Mouse (Mus musculus) forebrain, embryonic 14.5 days (tissue): ENCODE results near the gene Bahcc1. TPM values are rescaled to one million over a fixed set of nuclear protein-coding genes. Genes with fewer than 3 reads are reported as not detected.

Source experiments
- ATAC-seq: fragments of 200-750 bp; cut with Nextera tagmentation; 2 replicates; pipeline ENCODE4 v1.8.0; 2017; ENCODE audit warnings: mild to moderate bottlenecking, moderate library complexity
- DNase-seq: peaks from one replicate; pipeline ENCODE4 v3.0.0-alpha.2; 2015; ENCODE audit warnings: low spot score
- H3K27ac ChIP-seq: fragments of 300-500 bp; sonication (generic); 2 replicates; pipeline ENCODE4 v1.5.1; 2014; ENCODE audit warnings: low read depth, mild to moderate bottlenecking, control low read depth, low read length, moderate library complexity
- H3K27me3 ChIP-seq: fragments of 300-500 bp; sonication (generic); replicated peaks from 2 replicates; pipeline ENCODE4 v1.6.1; 2014; ENCODE audit warnings: low read length, control low read depth, mixed read lengths; ENCODE audit not compliant: control insufficient read depth, insufficient read depth
- H3K36me3 ChIP-seq: fragments of 300-500 bp; sonication (generic); 2 replicates; pipeline ENCODE4 v1.6.1; 2014; ENCODE audit warnings: low read length, control low read depth; ENCODE audit not compliant: control insufficient read depth, insufficient read depth
- H3K4me1 ChIP-seq: fragments of 300-500 bp; sonication (generic); 2 replicates; pipeline ENCODE4 v1.6.1; 2014; ENCODE audit warnings: antibody characterized with exemption, low read length, control low read depth; ENCODE audit not compliant: control insufficient read depth, insufficient read depth
- H3K4me2 ChIP-seq: fragments of 300-500 bp; sonication (generic); 2 replicates; pipeline ENCODE4 v1.6.1; 2014; ENCODE audit warnings: mild to moderate bottlenecking, control low read depth, low read length
- H3K4me3 ChIP-seq: fragments of 300-500 bp; sonication (generic); 2 replicates; pipeline ENCODE4 v1.5.1; 2014; ENCODE audit warnings: low read depth, low read length, control low read depth
- H3K9ac ChIP-seq: fragments of 300-500 bp; sonication (generic); 2 replicates; pipeline ENCODE4 v1.6.1; 2014; ENCODE audit warnings: mild to moderate bottlenecking, low read length, control low read depth, moderate library complexity
- H3K9me3 ChIP-seq: fragments of 300-500 bp; sonication (generic); replicated peaks from 2 replicates; pipeline ENCODE4 v1.6.1; 2016; ENCODE audit warnings: low read length, control low read depth, mixed read lengths; ENCODE audit not compliant: control insufficient read depth
- WGBS: fragments of 180-500 bp; shearing (Covaris S2); extraction: QIAGEN DNeasy Blood & Tissue Kit; methylation state at CpG from one replicate; pipeline ENCODE4 v1.1.7; 2014; 5-methylcytosine and 5-hydroxymethylcytosine counted together
- polyA plus RNA-seq: library from polyadenylated mRNA; unstranded; fragments of >200 nt; fragmentation: Nextera tagmentation; extraction: Ambion mirVana; gene quantifications from 2 replicates; pipeline ENCODE4 v1.2.1, GENCODE M21; 2014

Gene Bahcc1
- polyA plus RNA-seq, 1 experiment from 2014 or later: 12.6 TPM

DNA sequence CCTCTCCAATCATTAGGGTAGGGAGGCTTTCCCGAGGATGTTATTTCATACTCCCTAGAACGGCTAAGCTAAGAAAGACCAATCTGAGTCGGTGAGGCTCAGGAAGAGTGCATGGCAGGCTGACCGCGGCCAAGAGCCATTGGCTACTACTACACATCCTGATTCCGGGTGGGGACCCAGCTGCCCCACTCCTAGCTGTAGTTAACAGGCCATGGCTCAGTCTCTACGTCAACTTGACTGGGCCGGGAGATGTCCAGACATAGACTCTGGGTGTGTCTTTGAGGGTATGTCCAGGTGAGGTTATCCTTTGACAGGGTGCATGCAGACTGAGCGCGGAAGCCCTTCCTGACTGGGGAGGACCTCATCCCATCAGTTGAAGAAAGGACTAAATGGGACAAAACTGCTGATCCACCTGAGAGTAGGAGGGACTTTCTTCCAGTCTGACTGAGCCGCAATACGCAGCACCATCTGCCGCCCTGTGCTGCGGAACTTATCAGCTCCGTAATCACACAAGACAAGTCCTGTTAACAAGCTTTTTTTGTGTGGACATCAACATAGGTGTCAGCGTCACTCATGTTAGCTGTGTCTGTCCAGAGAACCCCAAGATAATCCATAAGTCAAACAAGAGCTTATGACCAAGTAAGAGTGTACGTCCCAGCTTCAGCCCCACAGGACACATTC is 14.4 kb upstream of the Bahcc1 start:
- ATAC-seq: no peak
- DNase-seq: no peak
- H3K27me3 ChIP-seq: no peaks in the 10 kb centered on the region
- H3K36me3 ChIP-seq: no peaks in the 10 kb centered on the region
- H3K27ac ChIP-seq: no peak overlapping the region
- H3K9me3 ChIP-seq: no peaks in the 10 kb centered on the region; the same call in 1 of the 2 replicates
- no peak overlapping the region for H3K4me2 ChIP-seq
- peaks cover 19% of the 10 kb centered on the region for H3K4me1 ChIP-seq
- 91% methylated on average over 17 of the region's 17 CpGs for WGBS
- no peak overlapping the region for H3K4me3 ChIP-seq
- no peak overlapping the region for H3K9ac ChIP-seq

- peaks cover 21% of the 10 kb centered on the region for H3K4me1 ChIP-seq
- no peaks in the 10 kb centered on the region for H3K27me3 ChIP-seq
- no peaks in the 10 kb centered on the region; the same call in 1 of the 2 replicates for H3K9me3 ChIP-seq
- no peak for DNase-seq
- no peak for ATAC-seq
- no peak overlapping the region for H3K9ac ChIP-seq
- H3K27ac ChIP-seq: no peak overlapping the region
- whole genome bisulfite sequencing: 84% methylated on average over 6 of the region's 6 CpGs
- no peaks in the 10 kb centered on the region for H3K36me3 ChIP-seq
- H3K4me2 ChIP-seq: no peak overlapping the region
- no peak overlapping the region for H3K4me3 ChIP-seq
Observed at GRCm38 (mm10) chr11:120218946-120219345, 13.8 kb upstream of the Bahcc1 start.

DNA sequence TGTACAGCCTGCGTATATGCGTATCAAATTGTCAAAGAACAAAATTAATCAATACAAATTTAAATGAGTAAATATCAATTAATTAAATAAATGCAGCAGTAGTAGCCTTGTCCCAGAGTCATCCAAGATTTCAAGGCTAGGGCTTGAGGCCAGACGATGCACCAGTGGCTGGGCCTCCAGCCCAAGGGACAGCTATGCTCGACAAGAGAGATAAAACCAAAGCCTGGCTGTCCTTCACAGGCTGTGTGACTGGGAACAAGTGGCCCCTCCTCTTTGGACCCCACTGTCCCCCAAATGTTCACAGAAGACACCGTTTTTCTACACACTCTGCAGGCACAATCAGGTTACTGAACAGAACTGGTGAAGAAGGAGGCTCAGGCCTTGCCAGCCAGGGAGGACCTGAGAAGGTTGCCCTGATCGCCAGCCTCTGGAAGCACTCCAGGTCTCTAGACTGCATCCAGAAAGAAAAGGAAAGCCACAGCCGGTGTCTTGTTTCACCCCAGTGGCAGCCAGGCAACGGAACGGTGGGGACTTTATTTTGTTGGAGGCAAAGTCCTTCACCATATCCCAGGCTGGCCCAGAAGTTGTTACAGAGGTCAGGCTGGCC is 12.7 kb upstream of the Bahcc1 start:
- no peak for DNase-seq
- H3K9ac ChIP-seq: no peak overlapping the region
- no peaks in the 10 kb centered on the region for H3K27me3 ChIP-seq
- H3K4me2 ChIP-seq: no peak overlapping the region
- ATAC-seq: no peak
- WGBS: 51% methylated on average over 9 of the region's 9 CpGs
- H3K4me1 ChIP-seq: peaks cover 30% of the 10 kb centered on the region
- no peaks in the 10 kb centered on the region for H3K9me3 ChIP-seq
- no peak overlapping the region for H3K27ac ChIP-seq
- H3K4me3 ChIP-seq: no peak overlapping the region
- no peaks in the 10 kb centered on the region for H3K36me3 ChIP-seq

GRCm38 (mm10) chr11:120220963-120221827 is 11.6 kb upstream of the Bahcc1 start:
- H3K4me2 ChIP-seq: no peak overlapping the region
- ATAC-seq (no peak), DNase-seq (no peak)
- H3K4me1 ChIP-seq: peaks cover 40% of the 10 kb centered on the region
- H3K4me3 ChIP-seq: no peak overlapping the region
- 66% methylated on average over 12 of the region's 12 CpGs for WGBS
- 0 out of 2 replicates have a peak overlapping the region, but pooled peaks have one; percentile 2 for H3K9ac ChIP-seq
- no peaks in the 10 kb centered on the region for H3K9me3 ChIP-seq
- no peaks in the 10 kb centered on the region for H3K27me3 ChIP-seq
- no peak overlapping the region for H3K27ac ChIP-seq
- no peaks in the 10 kb centered on the region for H3K36me3 ChIP-seq

DNA sequence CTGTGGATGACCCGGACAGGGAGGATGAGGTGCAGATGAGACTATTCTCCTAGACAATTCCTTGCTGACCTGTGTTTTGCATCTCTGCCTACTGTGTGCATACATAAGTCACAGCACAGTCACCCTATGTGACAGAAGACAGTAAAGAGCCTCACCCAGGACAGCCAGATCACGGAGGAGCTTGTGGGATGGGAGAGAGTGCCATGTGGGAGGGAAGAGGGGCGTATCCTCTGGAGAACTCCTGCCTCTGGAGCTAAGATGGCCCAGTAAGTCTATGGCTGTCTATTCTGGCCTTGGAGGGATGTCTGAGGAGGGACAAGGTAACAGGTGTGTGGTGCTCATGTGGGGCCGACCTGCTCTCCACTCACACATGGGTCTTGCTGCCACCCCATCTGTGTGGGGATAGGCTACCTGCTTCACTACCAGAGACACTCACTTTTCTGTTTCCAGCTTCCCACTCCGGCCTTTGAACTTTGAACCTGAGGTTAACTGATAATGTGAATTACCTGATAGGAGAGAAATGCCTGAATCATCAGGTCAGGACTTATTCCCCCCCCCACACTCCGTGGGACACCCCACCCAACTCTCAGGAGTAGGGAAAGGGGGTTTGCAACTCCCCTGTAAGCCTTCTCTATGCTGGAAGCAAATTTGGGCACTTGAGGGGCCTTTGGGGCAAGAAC is 10.2 kb upstream of the Bahcc1 start:
- Histone ChIP-seq H3K27ac (no peak overlapping the region), H3K4me2 (no peak overlapping the region), H3K9ac (no peak overlapping the region), H3K4me3 (no peak overlapping the region), H3K4me1 (peaks cover 40% of the 10 kb centered on the region), H3K9me3 (no peaks in the 10 kb centered on the region), H3K27me3 (no peaks in the 10 kb centered on the region; the same call in 1 of the 2 replicates), H3K36me3 (no peaks in the 10 kb centered on the region)
- ATAC-seq (no peak), DNase-seq (no peak)
- WGBS: 90% methylated on average over 6 of the region's 6 CpGs

- H3K4me2 ChIP-seq: no peak overlapping the region
- H3K4me1 ChIP-seq: peaks cover 52% of the 10 kb centered on the region
- H3K9me3 ChIP-seq: no peaks in the 10 kb centered on the region
- H3K36me3 ChIP-seq: no peaks in the 10 kb centered on the region
- ATAC-seq: peak; percentile 27
- 47% methylated on average over 19 of the region's 19 CpGs for WGBS
- peak; percentile 54 for DNase-seq
- no peaks in the 10 kb centered on the region; the same call in 1 of the 2 replicates for H3K27me3 ChIP-seq
- H3K4me3 ChIP-seq: no peak overlapping the region
- peak overlapping the region; percentile 35 for H3K9ac ChIP-seq
- no peak overlapping the region for H3K27ac ChIP-seq
Observed at GRCm38 (mm10) chr11:120223586-120224487, 8.9 kb upstream of the Bahcc1 start.

- Histone ChIP-seq H3K9ac (peak overlapping the region; percentile 47), H3K4me3 (peak overlapping the region; percentile 8; the same call in 1 of the 2 replicates), H3K36me3 (no peaks in the 10 kb centered on the region), H3K4me2 (peak overlapping the region; percentile 48), H3K4me1 (peaks cover 61% of the 10 kb centered on the region), H3K9me3 (no peaks in the 10 kb centered on the region), H3K27me3 (no peaks in the 10 kb centered on the region; the same call in 1 of the 2 replicates), H3K27ac (no peak overlapping the region)
- no peak for ATAC-seq
- 43% methylated on average over 11 of the region's 11 CpGs for WGBS
- no peak for DNase-seq
Observed at GRCm38 (mm10) chr11:120224488-120225255, 8.1 kb upstream of the Bahcc1 start.
